Mouse (Mus musculus): ENCODE results near the gene Zfp592.

DNA sequence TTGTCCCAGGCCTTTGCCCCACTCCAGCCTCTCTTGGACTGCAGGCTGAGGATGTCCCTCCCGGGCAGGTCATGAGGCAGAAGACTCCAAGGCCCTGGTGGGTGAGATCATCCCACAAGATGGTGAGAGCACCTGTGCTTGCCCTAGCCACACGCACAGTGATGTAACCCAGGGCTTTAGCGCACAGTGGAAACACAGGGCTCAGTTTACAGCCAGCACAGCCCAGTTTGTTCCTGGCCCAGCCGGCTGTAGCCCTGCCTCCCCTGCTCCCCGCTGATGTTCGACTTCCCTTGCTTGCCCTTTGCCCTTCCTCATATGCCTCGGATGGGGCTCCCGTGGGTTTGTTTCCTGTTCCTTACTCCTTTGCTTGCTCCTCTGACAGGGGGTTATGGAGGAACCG is 81.1 kb downstream of the Zfp592 start:
- no peak for TF ChIP-seq ZC3H11A (IDR thresholded peaks at IDR 0.05; ENCODE audit: borderline replicate concordance, low read depth, low read length)
- TF ChIP-seq CHD2 (IDR thresholded peaks at IDR 0.05; ENCODE audit: low read depth, low read length), result no peak
- TF ChIP-seq ZNF384 (IDR thresholded peaks at IDR 0.05; ENCODE audit: low read depth, low read length), result no peak

All from ES-E14 (cell line).